Mouse (Mus musculus) limb, embryonic 14.5 days (tissue): ENCODE measurements around the gene Omt2a. TPM values are rescaled to one million over a fixed set of nuclear protein-coding genes. Genes with fewer than 3 reads are reported as not detected.
"Not testable (repeated sequence)": the region's sequence is repeated elsewhere in the genome, so short reads cannot be mapped to it uniquely, and the experiment has no call there.

Source experiments
- ATAC-seq: fragments of 200-750 bp; cut with Nextera tagmentation; 2 replicates; pipeline ENCODE4 v1.8.0; 2017; ENCODE audit warnings: low read depth, moderate number of reproducible peaks, moderate TSS enrichment; ENCODE audit not compliant: low FRiP score
- DNase-seq: peaks from one replicate; pipeline ENCODE4 v3.0.0-alpha.2; 2015; ENCODE audit warnings: low spot score
- H3K27ac ChIP-seq: fragments of 300-500 bp; sonication (generic); replicated peaks from 2 replicates; pipeline ENCODE4 v1.5.1; 2014; ENCODE audit warnings: low read depth, mild to moderate bottlenecking, low read length, moderate library complexity, mixed read lengths
- H3K27me3 ChIP-seq: fragments of 300-500 bp; sonication (generic); 2 replicates; pipeline ENCODE4 v1.6.1; 2014; ENCODE audit warnings: low read length, mixed read lengths; ENCODE audit not compliant: control insufficient read depth, insufficient read depth
- H3K36me3 ChIP-seq: fragments of 300-500 bp; sonication (generic); 2 replicates; pipeline ENCODE4 v1.6.1; 2014; ENCODE audit warnings: mild to moderate bottlenecking, low read length, moderate library complexity, mixed read lengths; ENCODE audit not compliant: control insufficient read depth, insufficient read depth
- H3K4me1 ChIP-seq: fragments of 300-500 bp; sonication (generic); 2 replicates; pipeline ENCODE4 v1.6.1; 2014; ENCODE audit warnings: antibody characterized with exemption, low read length, mixed read lengths; ENCODE audit not compliant: control insufficient read depth, insufficient read depth
- H3K4me2 ChIP-seq: fragments of 300-500 bp; sonication (generic); replicated peaks from 2 replicates; pipeline ENCODE4 v1.6.1; 2014; ENCODE audit warnings: low read depth, mild to moderate bottlenecking, low read length, moderate library complexity; ENCODE audit not compliant: severe bottlenecking
- H3K4me3 ChIP-seq: fragments of 300-500 bp; sonication (generic); replicated peaks from 2 replicates; pipeline ENCODE4 v1.5.1; 2014; ENCODE audit warnings: low read length
- H3K9ac ChIP-seq: fragments of 300-500 bp; sonication (generic); 2 replicates; pipeline ENCODE4 v1.6.1; 2014; ENCODE audit warnings: mild to moderate bottlenecking, low read depth, low read length, moderate library complexity; ENCODE audit not compliant: severe bottlenecking
- H3K9me3 ChIP-seq: fragments of 300-500 bp; sonication (generic); 2 replicates; pipeline ENCODE4 v1.6.1; 2016; ENCODE audit warnings: low read length; ENCODE audit not compliant: control insufficient read depth
- POLR2A ChIP-seq: fragments of 200-500 bp; IDR thresholded peaks from 2 replicates; pipeline ENCODE4 v1.8.0; 2012; ENCODE audit warnings: inconsistent platforms, mild to moderate bottlenecking, moderate library complexity, borderline replicate concordance; ENCODE audit not compliant: insufficient read depth, insufficient read length; ENCODE audit errors: extremely low read depth
- WGBS: fragments of 180-500 bp; shearing (Covaris S2); extraction: QIAGEN DNeasy Blood & Tissue Kit; methylation state at CpG from one replicate; pipeline ENCODE4 v1.1.7; 2014; 5-methylcytosine and 5-hydroxymethylcytosine counted together
- polyA plus RNA-seq, 2 experiments: library from polyadenylated mRNA; depleted of rRNA in 1 of 2; stranded (reverse) in 1 of 2; unstranded in 1 of 2; fragments of >200 nt; fragmentation: Nextera tagmentation in 1 of 2; extraction: Ambion mirVana in 1 of 2; gene quantifications; 2 replicates each; pipeline versions ENCODE4 v1.2.1 to v1.2.3; 2012 to 2014

Omt2a gene
- polyA plus RNA-seq, 2 experiments: not detected

DNA sequence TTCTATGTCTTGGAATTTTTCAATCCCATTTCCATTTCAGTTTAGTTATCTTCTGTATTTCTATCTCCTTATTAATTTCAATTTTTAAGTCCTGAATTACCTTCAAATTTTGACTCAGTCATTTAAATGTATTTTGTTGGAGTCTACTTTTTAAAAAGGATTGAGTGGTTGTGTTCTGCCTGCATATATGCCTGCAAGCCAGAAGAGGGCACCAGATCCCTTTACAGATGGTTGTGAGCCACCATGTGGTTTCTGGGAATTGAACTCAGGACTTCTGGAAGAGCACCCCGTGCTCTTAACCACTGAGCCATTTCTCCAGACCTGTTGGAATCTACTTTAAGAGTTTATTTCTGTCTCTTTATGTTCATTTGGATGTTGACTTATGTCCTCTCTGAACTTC lies 4.9 kb upstream of the Omt2a start:
- ATAC-seq: no peak
- 20% methylated on average over 1 of the region's 1 CpGs for WGBS
- no peaks in the 10 kb centered on the region for H3K36me3 ChIP-seq
- no peak overlapping the region for H3K9ac ChIP-seq
- no peaks in the 10 kb centered on the region for H3K27me3 ChIP-seq
- H3K4me3 ChIP-seq: no peak overlapping the region
- H3K4me2 ChIP-seq: no peak overlapping the region
- H3K9me3 ChIP-seq: no peaks in the 10 kb centered on the region
- TF ChIP-seq POLR2A: no peak
- no peak for DNase-seq
- H3K27ac ChIP-seq: no peak overlapping the region
- no peaks in the 10 kb centered on the region for H3K4me1 ChIP-seq

DNA sequence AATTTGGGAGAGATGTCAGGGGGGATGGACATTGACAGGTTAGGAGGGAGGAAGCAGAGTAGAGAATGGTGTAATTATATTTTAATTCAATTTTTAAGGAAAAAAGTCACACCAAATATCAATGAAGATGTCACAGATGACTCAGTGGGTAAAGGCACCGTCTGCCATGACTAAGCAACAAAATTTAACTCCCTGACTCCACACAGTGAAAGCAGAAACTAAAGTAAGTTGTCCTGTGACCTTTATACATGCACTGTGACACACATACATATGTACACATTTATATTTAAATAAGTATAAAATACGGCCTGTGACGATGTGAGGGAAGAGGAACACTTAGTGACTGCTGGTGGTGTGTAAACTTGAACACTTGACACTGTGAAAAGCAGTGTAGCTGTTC lies 6.5 kb downstream of the Omt2a start:
- H3K9ac ChIP-seq, H3K36me3 ChIP-seq, H3K4me1 ChIP-seq, H3K4me3 ChIP-seq, H3K4me2 ChIP-seq, H3K27me3 ChIP-seq, DNase-seq, ATAC-seq, H3K27ac ChIP-seq, H3K9me3 ChIP-seq: not testable (repeated sequence)
- 83% methylated on average over 3 of the region's 3 CpGs for WGBS

DNA sequence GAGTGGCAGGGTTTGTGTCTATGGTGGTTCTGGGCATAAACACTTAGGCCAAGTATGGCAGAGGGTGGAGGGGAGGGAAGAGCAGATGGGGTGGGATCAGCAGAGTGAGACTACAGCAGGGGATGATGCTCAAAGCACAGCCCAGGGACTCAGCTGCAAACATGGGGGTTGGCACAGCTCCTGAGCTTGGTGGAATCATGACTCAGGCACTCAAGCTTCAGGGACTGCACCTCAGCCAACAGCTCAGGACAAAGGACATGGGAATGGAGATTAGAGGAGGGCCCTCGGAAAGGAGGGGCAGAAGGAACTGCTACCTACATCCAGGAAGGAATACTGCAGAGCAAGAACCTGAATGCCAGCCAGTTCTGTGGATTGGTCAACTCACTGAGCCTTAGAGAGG lies 15.5 kb downstream of the Omt2a start:
- not testable (repeated sequence) for H3K9ac ChIP-seq, H3K9me3 ChIP-seq, H3K4me1 ChIP-seq, H3K36me3 ChIP-seq, H3K4me3 ChIP-seq, DNase-seq, H3K27me3 ChIP-seq, ATAC-seq, H3K4me2 ChIP-seq, H3K27ac ChIP-seq
- 86% methylated on average over 1 of the region's 1 CpGs for WGBS

DNA sequence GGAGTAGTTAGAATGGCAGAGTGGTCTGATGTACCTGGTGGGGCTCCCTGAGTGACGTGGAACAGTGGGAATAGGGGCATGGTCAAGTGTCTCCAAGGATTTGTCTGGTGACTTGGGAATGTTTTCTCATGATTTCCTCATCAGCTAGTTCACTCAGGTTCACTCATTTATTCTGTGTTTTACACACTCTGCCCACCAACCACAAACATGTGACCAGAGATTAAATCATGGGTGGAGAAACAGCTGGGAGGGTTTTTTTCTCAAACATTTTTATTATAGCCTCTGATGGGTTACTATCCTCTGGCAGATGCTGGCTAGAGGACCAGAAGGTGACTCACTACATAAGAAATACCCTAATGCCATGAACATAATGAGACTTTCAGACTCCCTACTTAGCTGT lies 16.4 kb downstream of the Omt2a start:
- Histone ChIP-seq H3K4me1 (no peaks in the 10 kb centered on the region), H3K36me3 (no peaks in the 10 kb centered on the region), H3K27me3 (no peaks in the 10 kb centered on the region), H3K9ac (no peak overlapping the region), H3K4me2 (no peak overlapping the region), H3K9me3 (no peaks in the 10 kb centered on the region), H3K4me3 (no peak overlapping the region), H3K27ac (no peak overlapping the region)
- WGBS: 80% methylated on average over 1 of the region's 1 CpGs
- ATAC-seq (no peak), DNase-seq (no peak)
- TF ChIP-seq POLR2A: no peak

DNA sequence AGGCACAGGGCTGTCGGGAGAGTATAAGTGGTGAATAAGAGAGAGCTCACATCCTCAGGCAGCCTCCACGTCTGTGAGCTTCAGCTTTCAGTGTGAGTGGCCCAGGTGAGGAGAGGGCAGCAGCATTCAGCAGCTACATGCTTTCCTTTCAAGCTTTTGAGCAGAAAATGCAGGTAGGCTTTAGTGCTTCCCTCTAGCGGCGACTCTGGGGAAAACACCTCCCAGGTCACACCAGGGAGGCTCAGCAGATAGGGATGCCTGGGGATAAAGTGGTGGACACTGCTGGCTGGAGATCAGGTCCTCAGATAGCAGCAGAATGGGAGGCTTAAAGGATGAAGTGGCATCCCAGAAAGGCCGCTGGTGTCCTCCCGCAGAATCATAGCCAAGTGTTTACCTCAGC lies 18.5 kb downstream of the Omt2a start:
- DNase-seq: peak; percentile 51
- not testable (repeated sequence) for H3K4me3 ChIP-seq, H3K9ac ChIP-seq, H3K27ac ChIP-seq, H3K4me2 ChIP-seq, H3K9me3 ChIP-seq, H3K36me3 ChIP-seq, H3K4me1 ChIP-seq, H3K27me3 ChIP-seq
- 0 out of 2 replicates have a peak, but pooled peaks have one; percentile 30 for ATAC-seq
- WGBS: 10% methylated on average over 6 of the region's 6 CpGs

DNA sequence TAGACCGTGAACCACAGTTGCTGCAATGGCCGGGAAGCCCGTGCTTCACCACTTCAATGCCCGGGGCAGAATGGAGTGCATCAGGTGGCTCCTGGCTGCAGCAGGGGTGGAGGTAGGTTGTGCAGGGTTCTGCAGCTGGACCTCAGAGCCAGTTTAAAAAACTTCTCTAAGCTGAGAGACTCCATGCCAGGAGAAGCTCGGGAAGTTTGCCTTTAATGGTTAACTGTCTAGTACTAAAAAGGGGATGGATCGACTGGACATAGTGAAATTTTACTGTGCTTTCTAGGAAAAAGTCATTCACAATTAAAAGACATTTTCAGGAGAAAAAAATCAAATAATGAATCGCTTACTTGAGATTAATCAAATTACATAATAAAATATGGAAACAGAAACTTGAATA lies 19.8 kb downstream of the Omt2a start:
- H3K27ac ChIP-seq, H3K27me3 ChIP-seq, H3K4me1 ChIP-seq, H3K4me2 ChIP-seq, ATAC-seq, H3K4me3 ChIP-seq, DNase-seq, H3K36me3 ChIP-seq, H3K9me3 ChIP-seq, H3K9ac ChIP-seq: not testable (repeated sequence)
- WGBS: 68% methylated on average over 4 of the region's 7 CpGs

DNA sequence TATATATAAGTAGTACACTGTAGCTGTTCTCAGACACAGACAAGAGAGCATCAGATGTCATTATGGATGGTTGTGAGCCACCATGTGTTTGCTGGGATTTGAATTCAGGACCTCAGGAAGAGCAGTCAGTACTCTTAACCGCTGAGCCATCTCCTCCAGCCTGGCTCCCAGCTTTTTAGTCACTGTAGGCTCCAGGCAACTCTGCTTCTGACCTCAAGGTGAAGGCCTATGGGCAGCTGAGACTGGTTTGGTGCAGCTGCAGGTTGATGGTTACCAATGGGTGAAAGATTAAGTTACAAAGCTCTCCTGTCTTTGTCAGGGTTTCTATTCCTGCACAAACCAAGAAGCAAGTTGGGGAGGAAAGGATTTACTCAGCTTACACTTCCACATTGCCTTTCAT lies 20.9 kb downstream of the Omt2a start:
- H3K4me2 ChIP-seq, H3K36me3 ChIP-seq, ATAC-seq, H3K27ac ChIP-seq, H3K4me1 ChIP-seq, H3K9me3 ChIP-seq, H3K9ac ChIP-seq, DNase-seq, H3K4me3 ChIP-seq, H3K27me3 ChIP-seq: not testable (repeated sequence)
- WGBS: 70% methylated on average over 1 of the region's 1 CpGs

DNA sequence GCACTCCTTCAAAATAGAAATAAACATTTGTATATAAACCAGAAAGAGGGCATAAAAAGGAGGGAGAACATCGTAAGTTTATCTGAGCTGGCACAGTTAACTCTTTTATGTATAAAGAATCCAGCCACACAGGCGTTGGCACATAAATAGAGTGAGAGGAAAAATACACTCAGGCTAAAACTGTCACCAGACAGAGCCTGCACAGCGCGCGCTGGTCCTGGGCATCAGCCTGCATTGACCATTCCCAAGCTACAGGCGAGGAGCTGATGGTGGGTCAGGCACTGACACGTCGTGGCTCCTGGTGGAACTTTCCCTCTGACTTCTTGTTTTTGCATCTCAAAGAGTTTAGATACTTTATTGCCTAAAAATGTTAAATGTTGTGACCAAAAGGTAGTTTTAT lies 22.1 kb downstream of the Omt2a start:
- H3K4me2 ChIP-seq, DNase-seq, H3K36me3 ChIP-seq, H3K9ac ChIP-seq, H3K9me3 ChIP-seq, H3K4me1 ChIP-seq, H3K4me3 ChIP-seq, H3K27me3 ChIP-seq, ATAC-seq, H3K27ac ChIP-seq: not testable (repeated sequence)
- WGBS: 57% methylated on average over 8 of the region's 8 CpGs

DNA sequence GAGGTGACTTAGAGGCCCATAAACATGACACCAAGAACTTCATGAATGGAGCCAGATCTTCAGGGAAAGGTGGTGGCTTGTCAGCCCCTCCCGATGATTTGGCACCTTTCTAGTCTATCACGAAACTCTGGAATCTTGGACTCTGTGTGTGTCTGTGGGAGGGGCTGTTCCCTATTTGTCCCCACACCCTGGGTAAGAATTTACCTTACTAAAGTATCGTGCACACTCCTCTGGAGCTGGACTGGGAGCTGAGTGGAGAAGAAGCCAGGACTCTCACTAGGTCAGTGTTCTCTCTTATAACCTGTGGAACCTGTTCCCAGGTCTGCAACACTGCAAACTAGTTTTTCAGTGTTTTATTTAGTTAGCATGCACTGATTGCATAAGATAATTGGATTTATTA lies 24.9 kb downstream of the Omt2a start, which contains the start of gene Gm10639:
TSS of gene Gm10639 (plus strand) at position 201 of the 400 bp plus-strand sequence.
- not testable (repeated sequence) for H3K4me2 ChIP-seq, H3K9me3 ChIP-seq, H3K9ac ChIP-seq, ATAC-seq, H3K27ac ChIP-seq, H3K4me3 ChIP-seq, H3K4me1 ChIP-seq, H3K27me3 ChIP-seq, H3K36me3 ChIP-seq, DNase-seq
- 85% methylated on average over 3 of the region's 3 CpGs for WGBS
